ENCODE assay signal across 20 mouse cellular contexts in the genomic region with DNA sequence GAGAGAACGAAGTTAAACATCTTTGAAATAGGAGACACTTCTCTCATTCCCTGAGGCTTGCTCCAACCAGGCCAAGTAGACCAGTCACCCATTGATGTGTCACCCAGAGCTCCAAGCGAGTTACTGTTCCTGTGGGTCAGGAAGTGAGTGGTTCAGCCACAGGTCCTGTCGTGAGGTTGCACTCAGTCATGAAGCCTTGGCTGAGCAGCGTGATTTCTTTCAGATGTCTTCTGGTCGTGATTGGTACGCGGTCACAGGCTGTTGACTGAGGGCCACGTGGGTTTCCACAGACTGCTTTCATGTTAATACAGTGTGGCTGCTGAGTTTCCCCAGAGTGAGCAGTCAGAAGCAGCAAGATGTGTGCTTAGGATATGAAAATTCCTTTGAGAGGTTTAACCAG. TPM values are rescaled to one million over a fixed set of nuclear protein-coding genes. Genes with fewer than 3 reads are reported as not detected.
DNase-seq lines count a peak whose midpoint lies in the region; ATAC-seq and TF ChIP-seq lines count a peak whose summit lies in the region.
"Had no signal": no experiment of that assay in that cellular context is flagged by ENCODE, and none has a peak within 500 bp of the region (broad histone marks: within the 10 kb centered on the region; RNA-seq: fewer than 3 reads in every experiment).

No protein-coding gene starts in this region.

- peaks cover 6% of the 10 kb centered on the region for H3K4me1 ChIP-seq in thymus, adult 2 months (replicated peaks; ENCODE audit: control insufficient read depth, insufficient read depth, low read length)
- H3K4me1 ChIP-seq: liver, embryonic 15.5 days had no signal

- DNase-seq in thymus, adult 2 months, result peak; percentile 11
- no peak for DNase-seq in thymus, adult 18-20 months
- peak; percentile 63 for DNase-seq in NIH3T3 (ENCODE audit: low read depth)
- peak; percentile 23 for DNase-seq in thymus, postnatal 4 days
- DNase-seq in left cerebral cortex, adult 9 months (ENCODE audit: low spot score in 2 of 2), result no peak
- no peak for DNase-seq in testis, postnatal 14 days (ENCODE audit: low spot score)
- DNase-seq: cerebellum, adult 11 months; kidney, adult 9 months; layer of hippocampus, postnatal 36 days; lung, postnatal 14 days; right cerebral cortex, postnatal 4 days had no signal

- no peak overlapping the region for H3K27ac ChIP-seq in thymus, adult 2 months (ENCODE audit: control insufficient read depth, insufficient read depth, low read length)
- H3K27ac ChIP-seq: forebrain, embryonic 10.5 days; hindbrain, embryonic 14.5 days; limb, embryonic 12.5 days; liver, embryonic 15.5 days; midbrain, embryonic 12.5 days; stomach, embryonic 15.5 days had no signal

- TF ChIP-seq CTCF in thymus, adult 2 months (IDR thresholded peaks at IDR 0.05; ENCODE audit: borderline replicate concordance, control insufficient read depth, extremely low read depth, insufficient read depth, low read length, poor library complexity), result no peak

- H3K27me3 ChIP-seq in thymus, adult 2 months (ENCODE audit: control insufficient read depth, insufficient read depth, low read length), result no peaks in the 10 kb centered on the region
- H3K27me3 ChIP-seq: limb, embryonic 12.5 days; liver, embryonic 15.5 days; midbrain, embryonic 12.5 days; stomach, embryonic 15.5 days had no signal

- 2% methylated on average over 8 of the region's 8 CpGs for WGBS in thymus, adult 2 months

- no peaks in the 10 kb centered on the region for H3K36me3 ChIP-seq in thymus, adult 2 months (ENCODE audit: control insufficient read depth, insufficient read depth, low read length)
- H3K36me3 ChIP-seq: liver, embryonic 15.5 days; midbrain, embryonic 12.5 days; stomach, embryonic 15.5 days had no signal

- TF ChIP-seq POLR2A in thymus, adult 2 months (IDR thresholded peaks at IDR 0.05; ENCODE audit: control insufficient read depth, extremely low read depth, insufficient read depth, low read length, poor library complexity), result no peak

- no peak overlapping the region for H3K4me3 ChIP-seq in thymus, adult 2 months (ENCODE audit: control insufficient read depth, insufficient read depth, low read length)
- H3K4me3 ChIP-seq: forebrain, embryonic 10.5 days; limb, embryonic 12.5 days; liver, embryonic 15.5 days; midbrain, embryonic 12.5 days; stomach, embryonic 15.5 days had no signal

- peak; percentile 35; the same call in 1 of the 2 replicates for ATAC-seq in granulocyte monocyte progenitor cell, adult 5-6 weeks (replicated peaks; ENCODE audit: poor library complexity, severe bottlenecking)
- ATAC-seq: activated CD4-positive, CD25-positive, alpha-beta regulatory T cell, adult 4 months had no signal

RNA-seq across cellular contexts. Expression of a gene that starts 33.5 kb away (rescaled TPM):
- polyA plus RNA-seq in thymus, adult 2 months (2012; rRNA removed), result 4.1 and 5.0 TPM in 2 replicates
- 4.0 and 5.7 TPM in 2 replicates for total RNA-seq in granulocyte monocyte progenitor cell, adult 5-6 weeks (2014; fragmentation: Nextera tagmentation)
- total RNA-seq in granulocyte monocyte progenitor cell, adult 5-6 weeks (2017), result 3.8 and 4.4 TPM in 2 replicates
- total RNA-seq: MEL had no signal

Comparison
In these comparisons a context has a peak if more than half of its experiments do, and no peak if none do; other contexts are left out.
1. DNase-seq: peak in thymus, adult 2 months (single experiment), NIH3T3 (single experiment) and thymus, postnatal 4 days (single experiment); none in thymus, adult 18-20 months (0 of 2), left cerebral cortex, adult 9 months (0 of 2) and testis, postnatal 14 days (single experiment).